Mouse (Mus musculus) embryo, embryonic 9.5 days (tissue): ENCODE results near the gene Psip1.
A peak's percentile ranks its signal among the peaks of the same experiment; 100 is the strongest.
"Not testable (repeated sequence)": the region's sequence is repeated elsewhere in the genome, so short reads cannot be mapped to it uniquely, and the experiment has no call there.

Experiments
- DNase-seq: peaks from one replicate; pipeline ENCODE4 v3.0.0-alpha.2; 2017; ENCODE audit errors: extremely low spot score

Gene Psip1

DNA sequence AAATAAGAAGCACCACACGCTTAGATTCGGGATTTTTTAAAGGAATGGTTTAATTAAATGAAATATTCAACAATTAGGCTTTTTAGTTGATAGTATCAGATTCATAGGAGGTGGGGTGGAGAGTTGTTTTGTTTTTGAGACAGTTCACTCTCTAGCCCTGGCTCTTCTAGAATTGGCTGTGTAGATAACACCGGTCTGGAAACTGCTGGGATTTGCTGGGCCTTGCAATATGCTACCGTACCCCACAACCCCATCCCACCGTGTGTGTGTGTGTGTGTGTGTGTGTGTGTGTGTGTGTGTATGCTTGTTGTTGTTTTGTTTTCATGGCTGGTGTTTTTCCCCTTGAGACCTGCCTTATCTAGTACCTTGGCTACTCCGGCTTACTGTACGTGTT, 14.8 kb upstream of the Psip1 start:
- no peak for DNase-seq

DNA sequence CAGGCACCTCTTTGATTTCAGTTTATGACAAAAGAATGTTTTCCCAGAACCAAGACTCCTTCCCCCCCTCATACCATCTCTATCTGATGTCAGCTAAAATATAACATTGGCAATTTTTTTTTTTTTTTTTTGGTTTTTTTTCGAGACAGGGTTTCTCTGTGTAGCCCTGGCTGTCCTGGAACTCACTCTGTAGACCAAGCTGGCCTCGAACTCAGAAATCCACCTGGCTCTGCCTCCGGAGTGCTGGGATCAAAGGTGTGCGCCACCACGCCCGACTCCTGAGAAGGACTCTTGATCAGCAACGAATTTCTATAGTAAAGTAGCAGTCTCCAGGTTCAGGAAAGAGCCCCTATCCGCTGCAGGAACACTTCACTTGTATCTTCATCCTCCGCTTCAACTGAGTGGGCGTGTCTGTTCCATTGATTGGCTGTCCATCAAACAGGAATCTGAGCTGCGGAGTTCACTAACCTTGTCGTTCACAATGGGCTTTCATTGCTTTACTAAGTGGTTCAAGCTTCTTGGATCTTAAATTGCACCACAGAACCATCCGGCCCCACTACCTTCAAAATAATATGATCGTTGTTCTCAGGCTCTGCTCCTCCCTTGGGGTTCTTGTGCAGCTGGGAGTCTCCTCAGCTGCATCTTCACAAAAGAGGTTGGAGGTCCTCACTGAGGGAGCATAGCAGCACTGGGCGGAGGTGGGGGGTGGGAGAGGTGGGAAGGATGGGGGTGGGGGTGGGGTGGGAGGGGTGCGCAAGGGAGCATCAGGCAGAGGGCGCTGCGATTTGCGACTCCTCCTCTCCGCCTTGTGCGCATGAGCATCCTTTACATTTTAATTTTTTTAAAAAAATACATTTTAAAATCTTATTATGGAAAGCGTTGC, 14.1 kb upstream of the Psip1 start:
- DNase-seq = peak; percentile 77

DNA sequence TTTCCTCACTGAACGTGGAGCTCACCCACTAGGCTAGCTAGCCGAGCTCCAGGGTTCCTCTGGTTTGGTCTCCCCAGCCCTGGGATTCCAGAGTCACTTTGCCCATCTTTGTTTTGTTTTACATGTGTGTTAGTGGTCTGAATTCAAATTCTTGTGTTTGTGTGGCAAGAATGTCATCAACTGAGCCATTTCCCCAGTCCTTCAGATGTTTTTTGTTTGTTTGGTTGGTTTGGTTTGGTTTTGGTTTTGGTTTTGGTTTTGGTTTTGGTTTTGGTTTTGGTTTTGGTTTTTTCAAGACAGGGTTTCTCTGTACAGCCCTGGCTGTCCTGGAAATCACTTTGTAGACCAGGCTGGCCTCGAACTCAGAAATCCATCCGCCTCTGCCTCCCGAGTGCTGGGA, 10.8 kb upstream of the Psip1 start:
- not testable (repeated sequence) for DNase-seq

DNA sequence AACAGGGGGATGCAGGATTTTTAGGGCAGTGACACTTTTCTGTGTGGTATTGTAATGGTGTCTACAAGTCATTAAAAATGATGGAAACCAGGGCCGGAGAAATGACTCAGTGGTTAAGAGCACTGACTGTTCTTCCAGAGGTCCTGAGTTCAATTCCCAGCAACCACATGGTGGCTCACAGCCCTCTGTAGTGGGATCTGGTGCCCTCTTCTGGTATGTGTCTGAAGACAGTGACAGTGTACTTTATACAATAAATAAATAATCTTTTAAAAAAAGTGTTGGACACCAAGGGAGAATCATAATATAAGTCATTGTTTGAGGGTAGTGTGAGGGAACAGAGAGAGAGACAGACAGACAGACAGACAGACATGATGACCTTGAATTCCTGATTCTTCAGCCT, 6.9 kb upstream of the Psip1 start:
- DNase-seq = no peak

DNA sequence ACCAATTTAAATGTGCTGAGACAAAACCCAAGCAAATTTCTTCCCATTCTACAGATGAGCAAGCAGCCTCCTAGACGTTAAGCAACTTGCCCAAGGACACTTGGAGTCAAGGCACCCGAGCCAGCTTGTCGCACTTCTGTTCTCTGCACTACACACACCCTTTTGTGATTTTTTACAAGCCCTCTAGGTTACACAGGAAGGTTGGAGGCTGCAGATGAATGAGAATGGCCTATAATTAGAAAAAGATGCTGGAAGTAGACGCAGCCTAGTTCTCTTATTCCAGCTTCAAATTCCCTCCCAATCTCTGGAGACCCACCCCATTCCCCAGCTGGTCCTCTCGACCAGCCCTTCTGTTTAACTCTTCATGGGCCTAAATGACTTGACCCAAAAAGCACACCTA, 2.9 kb upstream of the Psip1 start:
- no peak for DNase-seq

DNA sequence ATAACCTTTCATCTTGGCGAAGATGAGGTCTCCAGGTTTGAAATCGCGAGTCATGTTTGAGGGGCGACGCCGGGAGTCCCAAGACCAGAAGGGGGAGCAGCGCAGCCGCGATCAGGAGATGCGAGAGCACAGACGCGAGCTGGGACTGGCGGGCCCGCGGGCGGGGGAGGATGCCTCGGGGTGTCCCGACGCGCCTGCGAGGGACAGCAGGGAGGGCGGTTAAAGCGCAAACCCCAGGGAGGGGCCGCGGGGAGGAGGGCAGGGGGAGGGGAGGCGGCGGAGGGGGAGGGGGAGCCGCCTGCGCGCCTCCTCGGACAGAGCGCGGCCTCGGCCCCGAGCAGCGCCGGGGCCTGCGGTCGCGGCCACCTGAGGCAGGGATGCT, 533 bp downstream of the Psip1 start:
- DNase-seq = peak; percentile 88

DNA sequence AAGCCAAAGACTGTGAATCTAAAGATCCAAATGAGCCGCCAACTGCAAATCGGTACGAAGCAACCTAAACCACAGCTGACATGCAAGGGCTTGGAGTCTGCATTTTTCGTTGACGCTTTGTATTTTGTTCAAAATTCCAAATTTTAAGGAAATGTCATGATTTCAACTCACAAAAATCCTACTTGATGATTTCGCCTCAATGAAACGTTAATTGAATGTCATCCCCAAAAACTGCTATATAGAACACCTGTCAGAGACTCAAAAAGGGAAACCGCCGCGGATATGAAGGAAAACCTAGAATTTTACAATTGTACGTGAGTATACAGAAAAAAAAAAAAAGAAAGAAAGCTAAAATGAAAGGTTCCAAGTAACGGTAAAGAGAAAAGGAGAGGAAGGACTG, 1.0 kb downstream of the Psip1 start:
- no peak for DNase-seq

DNA sequence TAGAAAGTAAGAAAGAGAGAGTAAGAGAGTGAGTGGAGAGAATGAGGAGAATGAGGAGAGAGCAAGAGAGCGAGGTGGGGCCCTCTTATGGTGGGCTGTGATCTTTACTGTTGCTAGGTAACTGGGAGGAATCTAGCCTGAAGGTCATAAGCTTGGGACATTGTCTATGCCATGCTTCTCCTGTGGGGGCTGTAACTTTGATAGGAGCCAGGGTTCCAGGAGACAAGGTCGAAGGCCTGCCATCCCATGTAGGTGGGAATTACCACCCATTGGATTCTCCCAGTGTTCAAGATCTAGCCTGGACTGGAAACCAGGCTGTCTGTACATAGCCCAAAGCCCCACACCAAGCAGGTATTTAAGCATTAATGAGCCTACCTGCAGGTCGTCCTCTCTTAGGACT, 18.1 kb downstream of the Psip1 start:
- DNase-seq = no peak

DNA sequence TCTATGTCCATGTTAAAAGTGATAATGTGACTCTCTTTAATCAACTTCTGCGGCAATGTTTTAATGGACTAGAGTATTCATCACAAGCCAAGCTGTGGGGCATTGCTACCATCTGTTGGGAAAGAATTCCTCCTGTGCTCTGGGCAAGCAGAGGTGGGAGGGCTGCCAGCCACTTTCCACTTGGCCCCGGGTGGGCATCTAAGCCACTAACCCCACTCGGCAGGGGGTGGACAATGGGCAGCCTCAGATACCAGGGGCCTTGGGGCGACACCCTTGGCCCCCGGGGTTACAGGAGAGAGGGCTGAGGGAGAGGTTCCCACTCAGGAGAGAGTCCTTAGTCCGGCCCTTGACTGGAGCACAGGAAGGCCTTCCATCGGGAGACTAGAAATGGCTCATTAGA, 18.6 kb downstream of the Psip1 start:
- DNase-seq = no peak

DNA sequence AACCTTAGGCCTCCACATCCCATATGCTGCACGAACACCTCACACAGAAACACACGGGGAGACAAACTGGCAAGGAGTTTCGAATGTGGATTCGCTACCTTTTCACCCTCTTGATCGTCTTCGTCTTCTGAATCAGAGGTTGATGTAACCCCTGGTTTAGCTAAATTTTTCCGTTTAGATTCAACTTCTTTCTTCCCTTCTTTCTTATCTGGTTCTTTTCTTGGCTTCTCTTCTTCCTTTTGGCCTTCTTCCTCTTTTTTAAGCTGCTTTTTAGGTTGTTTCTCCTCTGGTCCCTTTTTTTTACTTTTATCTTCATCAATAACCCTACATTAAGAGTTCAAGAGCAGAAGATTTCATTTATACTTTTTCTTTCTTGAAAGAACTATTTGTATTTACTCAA, 21.4 kb downstream of the Psip1 start:
- no peak for DNase-seq

DNA sequence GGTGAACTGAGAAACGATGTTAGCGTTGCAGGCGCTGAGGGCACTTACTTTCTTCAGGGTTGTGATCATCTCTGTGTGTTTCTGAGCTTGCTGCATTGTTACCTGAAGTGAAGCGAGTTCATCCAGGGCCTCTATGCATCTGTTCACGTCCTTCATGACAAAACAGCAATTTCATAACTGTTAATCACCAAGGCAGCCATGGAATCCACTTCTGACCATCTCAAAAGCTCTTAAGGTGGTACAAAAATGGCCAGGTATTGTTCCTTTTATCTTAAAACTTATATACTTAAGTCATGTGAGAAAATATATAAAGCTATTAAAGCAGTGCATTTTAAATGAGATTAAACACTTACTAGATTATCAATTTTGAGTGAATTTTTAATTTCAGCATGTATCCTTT, 26.2 kb downstream of the Psip1 start:
- no peak for DNase-seq

DNA sequence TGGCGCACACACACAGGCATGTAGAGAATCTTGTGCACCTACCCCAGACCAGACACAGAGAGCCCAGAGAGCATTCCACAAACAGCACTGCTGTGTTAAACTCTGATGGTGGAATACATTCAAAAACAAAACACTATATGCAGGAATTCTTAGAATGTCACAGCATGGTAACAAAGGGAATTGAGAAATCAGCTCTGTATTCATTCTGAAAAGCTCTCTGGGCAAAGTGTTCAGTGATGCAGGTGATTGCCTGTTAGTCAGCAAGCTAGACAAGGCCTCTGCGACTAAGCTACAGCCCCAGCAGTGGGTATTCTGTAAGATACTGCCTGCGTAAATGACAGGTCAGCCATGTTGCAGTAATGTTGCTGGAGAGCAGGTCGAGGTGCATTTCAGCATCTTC, 35.5 kb downstream of the Psip1 start:
- no peak for DNase-seq

DNA sequence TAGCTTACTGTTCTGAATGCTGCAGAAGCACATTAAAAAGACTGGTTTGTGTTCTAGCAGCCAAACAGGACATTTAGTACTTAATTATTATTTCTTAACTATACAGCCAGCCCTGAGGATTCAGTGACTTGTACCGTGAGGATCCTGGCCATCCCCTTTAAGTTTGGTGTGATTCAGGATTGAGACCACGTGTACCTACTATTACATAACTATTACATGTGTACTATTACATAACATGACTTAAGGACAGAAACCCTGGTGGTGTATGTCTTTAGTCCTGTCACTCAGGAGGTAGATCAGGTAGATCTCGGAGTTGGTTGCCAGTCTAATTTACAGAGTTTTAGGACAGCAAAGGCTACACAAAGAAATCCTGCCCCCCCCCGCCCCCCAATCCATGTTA, 45.2 kb downstream of the Psip1 start:
- DNase-seq = no peak

DNA sequence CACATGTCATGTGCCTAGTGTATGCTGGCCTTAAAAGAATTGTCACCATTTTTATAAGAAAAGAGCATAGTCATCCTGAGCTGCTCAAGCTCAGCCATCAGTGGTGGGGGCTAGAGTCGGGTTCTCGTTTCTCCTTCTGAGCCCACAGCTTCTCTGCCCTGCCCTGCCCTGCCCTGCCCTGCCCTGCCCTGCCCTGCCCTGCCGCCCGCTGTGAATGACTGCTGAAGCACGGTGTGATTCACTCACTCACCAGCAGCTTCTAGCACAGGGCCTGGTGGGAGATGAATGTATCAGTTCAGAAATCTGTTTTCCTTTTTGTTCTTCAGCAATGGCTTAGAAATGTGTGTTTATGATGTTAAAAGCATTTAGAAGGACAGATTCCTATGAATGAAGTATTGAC, 47.2 kb downstream of the Psip1 start:
- DNase-seq = no peak

DNA sequence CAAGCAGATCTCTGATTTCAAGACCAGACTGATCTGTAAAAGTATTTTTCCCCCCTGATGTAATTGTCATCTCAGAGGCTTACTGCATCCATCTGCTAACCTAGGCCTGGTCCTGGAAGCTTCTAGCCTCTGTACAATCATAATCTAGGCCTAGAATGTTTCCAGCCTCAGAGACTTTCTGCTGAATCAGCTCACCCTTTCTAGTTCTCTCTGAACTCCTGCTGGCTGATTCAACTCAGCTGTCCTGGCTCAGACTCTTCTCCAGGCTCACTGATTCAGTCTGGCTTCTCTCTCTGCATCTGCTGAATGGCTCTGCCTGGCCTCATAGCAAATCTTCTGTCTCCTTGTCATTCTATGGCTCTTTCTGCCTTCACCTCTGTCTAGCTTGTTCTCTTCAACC, 48.1 kb downstream of the Psip1 start:
- DNase-seq = no peak

DNA sequence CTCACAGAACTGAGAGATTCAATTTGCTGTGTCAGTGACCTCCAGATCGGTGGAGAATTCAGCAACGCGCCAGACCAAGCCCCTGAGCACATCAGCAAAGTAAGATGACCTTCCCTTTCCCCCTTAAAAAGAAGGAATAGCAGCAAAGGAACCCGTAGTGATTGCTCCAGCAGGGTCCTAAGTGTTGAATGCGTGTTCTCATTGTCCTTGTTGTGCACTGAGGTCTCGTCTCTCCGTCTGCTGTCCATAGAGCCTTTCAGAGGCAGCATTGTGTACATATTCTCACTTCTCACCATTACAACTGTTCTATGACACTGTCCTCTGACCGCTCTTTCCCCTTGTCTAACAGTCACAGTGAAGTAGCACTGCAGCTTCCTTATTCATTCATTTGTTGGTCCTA, 49.9 kb downstream of the Psip1 start:
- no peak for DNase-seq

DNA sequence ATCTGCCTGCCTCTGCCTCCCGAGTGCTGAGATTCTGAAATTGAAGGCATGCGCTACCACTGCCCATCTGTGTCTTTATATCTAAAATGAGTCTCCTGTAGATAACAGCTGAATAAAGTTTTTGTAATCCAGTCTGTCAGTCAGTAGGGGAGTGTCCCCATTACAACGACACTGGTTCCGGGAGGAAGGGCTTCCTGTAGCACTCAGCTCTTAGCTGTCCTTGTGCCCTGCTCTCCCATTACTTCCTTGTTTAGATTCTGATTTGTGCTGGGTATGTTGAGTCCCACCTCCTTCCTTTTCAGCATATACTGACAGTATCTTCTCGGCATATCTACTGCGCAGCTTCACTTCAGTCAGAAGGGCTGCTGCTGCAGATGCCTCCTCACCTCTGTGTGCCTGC, 53.4 kb downstream of the Psip1 start:
- DNase-seq = no peak

DNA sequence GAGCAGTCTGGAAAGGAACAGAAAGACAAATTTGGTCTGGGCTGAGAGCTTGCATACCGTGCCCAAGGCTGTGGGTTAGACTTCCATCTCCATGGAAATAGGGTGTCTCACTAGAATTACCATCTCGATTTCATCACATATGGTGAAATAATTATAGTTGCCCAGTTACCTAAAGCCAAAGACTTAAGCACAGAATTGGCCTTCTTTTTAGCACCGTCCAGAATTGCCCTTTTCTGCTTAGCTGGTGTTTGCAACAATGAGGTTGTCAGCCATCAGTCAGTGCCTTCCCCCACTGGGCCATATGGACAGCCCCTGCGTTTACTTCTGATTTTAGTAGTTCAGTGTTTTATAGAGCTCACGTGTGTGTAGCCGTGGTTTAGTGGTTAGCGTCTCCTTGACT, 54.3 kb downstream of the Psip1 start:
- no peak for DNase-seq

DNA sequence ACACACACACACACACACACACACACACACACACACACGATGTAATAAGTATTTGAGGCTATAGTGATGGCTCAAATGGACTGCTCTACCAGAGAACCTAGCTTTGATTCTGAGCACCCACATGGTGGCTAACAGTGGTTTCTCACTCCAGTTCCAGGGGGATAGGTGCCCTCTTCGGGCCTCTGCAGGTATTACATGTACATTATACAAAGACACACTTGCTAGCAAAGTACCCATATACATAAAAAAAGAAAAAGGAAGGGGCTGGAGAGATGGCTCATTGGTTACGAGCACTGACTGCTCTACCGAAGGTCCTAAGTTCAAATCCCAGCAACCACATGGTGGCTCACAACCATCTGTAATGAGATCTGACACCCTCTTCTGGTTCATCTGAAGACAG, 57.4 kb downstream of the Psip1 start:
- no peak for DNase-seq

DNA sequence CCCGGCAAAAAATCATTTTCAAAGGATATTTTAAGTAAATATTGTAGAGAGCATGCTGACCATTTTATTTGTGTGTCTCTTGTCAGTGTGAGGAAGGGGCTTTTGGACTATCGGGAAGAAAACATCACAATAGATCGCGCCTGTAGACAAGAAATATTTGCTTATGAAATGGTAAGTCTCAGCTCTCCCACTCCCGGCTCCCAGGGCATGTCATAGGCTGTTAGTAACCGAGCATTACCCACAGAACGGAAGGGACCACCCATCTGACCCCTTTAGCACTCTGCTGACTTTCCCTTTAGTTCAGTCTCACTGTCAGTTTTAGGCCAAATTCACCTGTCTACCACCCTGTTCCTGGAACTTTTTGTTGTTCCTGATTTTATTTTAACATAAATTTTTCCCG, 58.6 kb downstream of the Psip1 start:
- DNase-seq = no peak

DNA sequence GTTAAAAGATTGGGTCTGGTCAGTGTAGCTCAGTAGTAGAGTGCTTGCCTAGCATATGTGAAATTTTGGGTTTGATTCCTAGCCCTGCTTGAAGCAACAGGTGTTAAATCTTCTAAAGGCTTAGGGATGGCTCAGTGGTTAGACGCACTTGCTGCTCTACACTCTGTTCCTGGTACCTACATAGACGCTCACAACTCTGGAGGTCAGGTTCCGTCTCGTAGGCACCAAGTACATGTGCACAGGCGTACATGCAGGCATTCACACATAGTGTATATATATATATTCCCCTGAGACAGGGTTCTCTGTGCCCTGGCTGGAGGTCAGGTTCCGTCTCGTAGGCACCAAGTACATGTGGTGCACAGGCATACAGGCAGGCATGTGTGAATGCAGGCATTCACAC, 59.1 kb downstream of the Psip1 start:
- no peak for DNase-seq

DNA sequence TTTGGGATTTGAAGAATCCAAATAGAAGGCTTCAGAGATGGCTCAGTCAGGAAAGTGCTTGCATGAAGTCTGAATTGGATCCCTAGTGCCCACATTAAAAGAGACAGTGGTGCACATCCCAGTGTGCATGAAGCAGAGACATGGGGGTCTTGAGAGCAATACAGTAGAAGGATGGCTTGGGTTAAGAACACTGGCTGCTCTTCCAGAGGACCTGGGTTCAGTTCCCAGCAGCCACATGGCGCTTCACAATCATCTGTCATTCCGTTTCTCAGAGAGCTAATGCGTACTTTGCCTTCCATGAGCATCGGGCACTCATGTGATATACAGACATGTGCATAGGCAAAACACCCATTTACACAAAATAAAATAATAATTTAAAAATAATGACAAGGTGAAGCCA, 61.1 kb downstream of the Psip1 start:
- DNase-seq = no peak

DNA sequence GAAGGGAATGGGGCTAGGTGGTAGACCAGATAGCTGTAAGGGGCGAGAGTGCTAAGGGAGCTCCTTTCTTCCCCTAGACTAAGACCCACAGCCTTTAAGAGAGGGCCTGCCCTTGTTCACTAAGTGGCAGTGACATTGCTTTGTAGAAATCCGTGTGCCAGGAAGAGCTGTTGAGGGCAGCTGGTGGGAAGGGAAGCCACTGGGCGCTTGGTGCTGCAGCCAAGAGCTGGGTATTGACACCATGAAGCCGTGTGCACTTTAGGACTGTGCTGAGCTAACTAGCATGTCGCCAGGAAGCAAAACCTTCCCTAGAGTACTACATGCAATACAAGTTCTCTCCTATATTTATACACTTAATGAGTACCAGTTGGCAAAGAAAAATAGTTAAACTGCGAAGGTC, 62.6 kb downstream of the Psip1 start:
- no peak for DNase-seq

DNA sequence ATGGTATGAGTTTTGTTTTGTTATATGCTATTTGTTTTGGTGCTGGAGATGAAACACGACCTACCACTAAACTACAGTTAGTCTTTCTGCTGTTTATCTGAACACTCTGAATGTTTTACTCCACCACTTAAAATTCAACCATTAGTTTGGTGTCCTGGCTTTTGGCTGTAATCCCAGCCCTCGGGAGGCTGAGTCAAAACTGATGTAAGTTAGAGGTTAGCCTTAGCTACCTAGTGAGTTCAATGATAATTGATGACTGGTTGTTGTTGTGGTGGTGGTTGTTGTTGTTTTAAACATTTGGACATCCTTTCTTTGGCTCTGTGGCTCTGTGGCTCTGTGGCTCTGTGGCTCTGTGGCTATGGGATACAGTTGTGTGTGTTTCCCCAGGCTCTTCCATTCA, 67.5 kb downstream of the Psip1 start:
- DNase-seq = no peak
